12 mouse cellular contexts compared by ENCODE assay signal in genomic region chr5:138776346-138776745, GRCm38 (mm10). TPM values are rescaled to one million over a fixed set of nuclear protein-coding genes. Genes with fewer than 3 reads are reported as not detected.
DNase-seq lines count a peak whose midpoint lies in the region; ATAC-seq and TF ChIP-seq lines count a peak whose summit lies in the region.
"Had no signal": no experiment of that assay in that cellular context is flagged by ENCODE, and none has a peak within 500 bp of the region (broad histone marks: within the 10 kb centered on the region; RNA-seq: fewer than 3 reads in every experiment).

No protein-coding gene starts in this region.

- TF ChIP-seq POLR2A in bone marrow macrophage, adult 2 months (IDR thresholded peaks at IDR 0.05; ENCODE audit: borderline replicate concordance, low read depth, low read length): no peak
- no peak for TF ChIP-seq POLR2A in thymus, adult 2 months (IDR thresholded peaks at IDR 0.05; ENCODE audit: control insufficient read depth, extremely low read depth, insufficient read depth, low read length, poor library complexity)

- TF ChIP-seq CTCF in bone marrow macrophage, adult 2 months (IDR thresholded peaks at IDR 0.05; ENCODE audit: low read depth, low read length): no peak
- no peak for TF ChIP-seq CTCF in intestine, postnatal 0 days (IDR thresholded peaks at IDR 0.05; ENCODE audit: low read depth)
- TF ChIP-seq CTCF in thymus, adult 2 months (IDR thresholded peaks at IDR 0.05; ENCODE audit: borderline replicate concordance, control insufficient read depth, extremely low read depth, insufficient read depth, low read length, poor library complexity): no peak

- no peaks in the 10 kb centered on the region for H3K27me3 ChIP-seq in heart, embryonic 11.5 days (ENCODE audit: control insufficient read depth, insufficient read depth, low read length)
- no peaks in the 10 kb centered on the region for H3K27me3 ChIP-seq in intestine, postnatal 0 days (replicated peaks; ENCODE audit: control insufficient read depth, insufficient read depth, low read length)
- no peaks in the 10 kb centered on the region for H3K27me3 ChIP-seq in thymus, adult 2 months (ENCODE audit: control insufficient read depth, insufficient read depth, low read length)
- no peaks in the 10 kb centered on the region for H3K27me3 ChIP-seq in neural tube, embryonic 15.5 days (replicated peaks)

- H3K9me3 ChIP-seq in heart, embryonic 11.5 days (replicated peaks; ENCODE audit: control insufficient read depth, low read length): no peaks in the 10 kb centered on the region
- no peaks in the 10 kb centered on the region for H3K9me3 ChIP-seq in intestine, postnatal 0 days (ENCODE audit: control insufficient read depth)
- no peaks in the 10 kb centered on the region for H3K9me3 ChIP-seq in neural tube, embryonic 15.5 days (replicated peaks)
- H3K9me3 ChIP-seq: G1E had no signal

- no peak overlapping the region for H3K9ac ChIP-seq in heart, embryonic 11.5 days (ENCODE audit: low read depth, low read length)
- H3K9ac ChIP-seq in intestine, postnatal 0 days (ENCODE audit: low read depth, low read length): no peak overlapping the region
- no peak overlapping the region for H3K9ac ChIP-seq in neural tube, embryonic 15.5 days (replicated peaks)

- WGBS in heart, embryonic 11.5 days (ENCODE audit: insufficient replicate concordance): 63% methylated on average over 1 of the region's 1 CpGs
- 17% methylated on average over 1 of the region's 1 CpGs for WGBS in intestine, postnatal 0 days
- 91% methylated on average over 1 of the region's 1 CpGs for WGBS in thymus, adult 2 months
- 62% methylated on average over 1 of the region's 1 CpGs for WGBS in neural tube, embryonic 15.5 days

- no peak overlapping the region for H3K27ac ChIP-seq in heart, embryonic 11.5 days (ENCODE audit: low read depth, low read length)
- H3K27ac ChIP-seq in bone marrow macrophage, adult 2 months (ENCODE audit: insufficient read depth, low read depth, low read length): peak overlapping the region; percentile 84
- H3K27ac ChIP-seq in intestine, postnatal 0 days (ENCODE audit: low read depth, low read length): no peak overlapping the region; the same call in 1 of the 2 replicates
- no peak overlapping the region for H3K27ac ChIP-seq in thymus, adult 2 months (ENCODE audit: control insufficient read depth, insufficient read depth, low read length)
- H3K27ac ChIP-seq in neural tube, embryonic 15.5 days (replicated peaks): no peak overlapping the region

- no peak overlapping the region for H3K4me3 ChIP-seq in heart, embryonic 11.5 days (ENCODE audit: low read depth, low read length)
- H3K4me3 ChIP-seq in bone marrow macrophage, adult 2 months (ENCODE audit: insufficient read depth, low read length): no peak overlapping the region
- no peak overlapping the region for H3K4me3 ChIP-seq in intestine, postnatal 0 days (ENCODE audit: low read depth, low read length)
- H3K4me3 ChIP-seq in thymus, adult 2 months (ENCODE audit: control insufficient read depth, insufficient read depth, low read length): no peak overlapping the region
- H3K4me3 ChIP-seq in neural tube, embryonic 15.5 days (replicated peaks): no peak overlapping the region

- H3K36me3 ChIP-seq in heart, embryonic 11.5 days (ENCODE audit: control insufficient read depth, insufficient read depth, low read length): no peaks in the 10 kb centered on the region
- no peaks in the 10 kb centered on the region for H3K36me3 ChIP-seq in intestine, postnatal 0 days (ENCODE audit: control insufficient read depth, insufficient read depth)
- no peaks in the 10 kb centered on the region for H3K36me3 ChIP-seq in thymus, adult 2 months (ENCODE audit: control insufficient read depth, insufficient read depth, low read length)
- peaks cover 49% of the 10 kb centered on the region for H3K36me3 ChIP-seq in neural tube, embryonic 15.5 days
- H3K36me3 ChIP-seq: G1E had no signal

- H3K4me2 ChIP-seq in heart, embryonic 11.5 days: no peak overlapping the region
- no peak overlapping the region for H3K4me2 ChIP-seq in intestine, postnatal 0 days (replicated peaks; ENCODE audit: low read depth)
- no peak overlapping the region for H3K4me2 ChIP-seq in neural tube, embryonic 15.5 days
- H3K4me2 ChIP-seq: midbrain, embryonic 11.5 days had no signal

- no peak for ATAC-seq in heart, embryonic 11.5 days (replicated peaks; ENCODE audit: insufficient number of reproducible peaks, low FRiP score, low TSS enrichment)
- peak; percentile 62; the same call in 1 of the 2 replicates for ATAC-seq in intestine, postnatal 0 days
- ATAC-seq in neural tube, embryonic 15.5 days (ENCODE audit: low FRiP score): no peak

- DNase-seq in heart, adult 18-20 months: peak; percentile 66 to 80
- peak; percentile 36 for DNase-seq in lung, postnatal 14 days
- DNase-seq in thymus, adult 2 months: no peak
- DNase-seq in embryo, embryonic 10 days (ENCODE audit: low spot score): no peak
- DNase-seq: kidney, postnatal 36 days; right cerebral cortex, postnatal 4 days had no signal

- H3K4me1 ChIP-seq in heart, embryonic 11.5 days (ENCODE audit: control insufficient read depth, insufficient read depth, low read length): peaks cover 7% of the 10 kb centered on the region; the same call in 1 of the 2 replicates
- H3K4me1 ChIP-seq in bone marrow macrophage, adult 2 months (ENCODE audit: control insufficient read depth, insufficient read depth, low read length): peaks cover 59% of the 10 kb centered on the region
- peaks cover 5% of the 10 kb centered on the region; the same call in 1 of the 2 replicates for H3K4me1 ChIP-seq in intestine, postnatal 0 days (replicated peaks; ENCODE audit: control insufficient read depth, insufficient read depth, low read length)
- no peaks in the 10 kb centered on the region for H3K4me1 ChIP-seq in thymus, adult 2 months (replicated peaks; ENCODE audit: control insufficient read depth, insufficient read depth, low read length)
- peaks cover 32% of the 10 kb centered on the region for H3K4me1 ChIP-seq in neural tube, embryonic 15.5 days

RNA-seq across cellular contexts. Expression of gene Fam20c, which starts 22.0 kb away (rescaled TPM):
- 10 to 100 TPM; 10.3 to 13.9 TPM for total RNA-seq in heart, adult 18-20 months (2021)
- 3.0 and 3.7 TPM in 2 replicates for polyA plus RNA-seq in heart, embryonic 11.5 days (2014; fragmentation: Nextera tagmentation; extraction: Ambion mirVana)
- polyA plus RNA-seq in bone marrow macrophage, adult 2 months (2012; ENCODE audit: insufficient read depth, insufficient read length, missing spikeins): 33.1 and 36.5 TPM in 2 replicates
- 2.5 and 3.3 TPM in 2 replicates for polyA plus RNA-seq in intestine, postnatal 0 days (2015; fragmentation: Nextera tagmentation; extraction: Ambion mirVana)
- 9.8 and 11.0 TPM in 2 replicates for polyA plus RNA-seq in thymus, adult 2 months (2012; rRNA removed)
- 43.6 and 57.9 TPM in 2 replicates for polyA plus RNA-seq in neural tube, embryonic 15.5 days (2015; fragmentation: Nextera tagmentation; extraction: Ambion mirVana)
- polyA plus RNA-seq: G1E had no signal

RNA-seq across cellular contexts. Expression of gene Gm5294, which starts 43.5 kb away (rescaled TPM):
- total RNA-seq in heart, adult 18-20 months (2021): not detected
- polyA plus RNA-seq in heart, embryonic 11.5 days (2014; fragmentation: Nextera tagmentation; extraction: Ambion mirVana): not detected in 2 replicates
- polyA plus RNA-seq in bone marrow macrophage, adult 2 months (2012; ENCODE audit: insufficient read depth, insufficient read length, missing spikeins): not detected in 2 replicates
- not detected in 2 replicates for polyA plus RNA-seq in intestine, postnatal 0 days (2015; fragmentation: Nextera tagmentation; extraction: Ambion mirVana)
- polyA plus RNA-seq in thymus, adult 2 months (2012; rRNA removed): 0.23 and 0.42 TPM in 2 replicates
- polyA plus RNA-seq in neural tube, embryonic 15.5 days (2015; fragmentation: Nextera tagmentation; extraction: Ambion mirVana): not detected in 2 replicates
- total RNA-seq: G1E had no signal
- polyA plus RNA-seq: G1E; midbrain, embryonic 11.5 days had no signal

Comparison
In these comparisons a context has a peak if more than half of its experiments do, and no peak if none do; other contexts are left out.
1. DNase-seq: peak in heart, adult 18-20 months (2 of 2) and lung, postnatal 14 days (single experiment); none in thymus, adult 2 months (single experiment) and embryo, embryonic 10 days (single experiment).